28 mouse cellular contexts compared by ENCODE assay signal in genomic region chr14:75453906-75454305, GRCm38 (mm10). TPM values are rescaled to one million over a fixed set of nuclear protein-coding genes. Genes with fewer than 3 reads are reported as not detected.
"Had no signal": no experiment of that assay in that cellular context is flagged by ENCODE, and none has a peak within 500 bp of the region (broad histone marks: within the 10 kb centered on the region; RNA-seq: fewer than 3 reads in every experiment).

No protein-coding gene starts in this region.

- H3K36me3 ChIP-seq: heart, embryonic 13.5 days; heart, embryonic 15.5 days; hindbrain, embryonic 13.5 days; hindbrain, embryonic 15.5 days; kidney, embryonic 15.5 days; limb, embryonic 13.5 days; limb, embryonic 15.5 days had no signal

- H3K9me3 ChIP-seq: heart, embryonic 13.5 days; heart, embryonic 15.5 days; hindbrain, embryonic 13.5 days; hindbrain, embryonic 15.5 days; kidney, embryonic 15.5 days; limb, embryonic 13.5 days; limb, embryonic 15.5 days had no signal

- DNase-seq: forebrain, postnatal 0 days; gastrocnemius, postnatal 14 days; gastrocnemius, postnatal 36 days; heart, adult 18-20 months; heart, postnatal 14 days; heart, postnatal 36 days; kidney, adult 11 months; kidney, adult 2 months; kidney, adult 9 months; kidney, postnatal 14 days; kidney, postnatal 36 days; layer of hippocampus, adult 9-11 months; layer of hippocampus, postnatal 36 days; left cerebral cortex, postnatal 4 days had no signal

- ATAC-seq: forebrain, postnatal 0 days; intestine, embryonic 16.5 days had no signal

- H3K27me3 ChIP-seq: hindbrain, embryonic 13.5 days; hindbrain, embryonic 15.5 days had no signal

- H3K4me3 ChIP-seq: heart, embryonic 13.5 days; heart, embryonic 15.5 days; hindbrain, embryonic 13.5 days; kidney, embryonic 15.5 days; limb, embryonic 13.5 days; limb, embryonic 15.5 days had no signal

- H3K9ac ChIP-seq: forebrain, postnatal 0 days; heart, embryonic 13.5 days; heart, embryonic 15.5 days; kidney, embryonic 15.5 days; limb, embryonic 13.5 days; limb, embryonic 15.5 days had no signal

- H3K27ac ChIP-seq: heart, embryonic 13.5 days; heart, embryonic 15.5 days; kidney, embryonic 15.5 days; kidney, postnatal 0 days; limb, embryonic 13.5 days; limb, embryonic 15.5 days had no signal

- H3K4me2 ChIP-seq: heart, embryonic 11.5 days; heart, embryonic 13.5 days; heart, embryonic 15.5 days; kidney, embryonic 15.5 days; limb, embryonic 13.5 days; limb, embryonic 15.5 days had no signal

RNA-seq across cellular contexts. Expression of gene Siah3, which starts 1.9 kb away (rescaled TPM):
- total RNA-seq: gastrocnemius, adult 18-20 months; gastrocnemius, postnatal 36 days; heart, adult 18-20 months; heart, adult 8-10 months; heart, postnatal 36 days; hematopoietic stem cell, adult 5-6 weeks had no signal
- polyA plus RNA-seq: heart, embryonic 13.5 days; heart, postnatal 0 days; kidney, adult 2 months had no signal
